Mouse (Mus musculus) erythroblast, adult 5-6 weeks (primary cell): Measurements from ENCODE around the gene Kctd19. TPM values are rescaled to one million over a fixed set of nuclear protein-coding genes. Genes with fewer than 3 reads are reported as not detected.

ENCODE experiments used
- ATAC-seq: replicated peaks from 2 replicates; pipeline ENCODE4 v1.8.0; 2016; ENCODE audit warnings: moderate number of reproducible peaks, mild to moderate bottlenecking, moderate TSS enrichment, inconsistent platforms; ENCODE audit not compliant: poor library complexity, low FRiP score, severe bottlenecking
- total RNA-seq, 2 experiments: library from RNA; stranded (forward) in 1 of 2; stranded (reverse) in 1 of 2; fragments of 150-400 nt in 1 of 2; fragments of 200-764, 138-1000 nt in 1 of 2; gene quantifications; 2 replicates each; pipeline versions ENCODE4 v1.2.3 to v1.2.4; 2015 to 2017; ENCODE audit warnings: low replicate concordance in 2 of 2

The Kctd19 gene
- not detected in 2 replicates for total RNA-seq (2015; ENCODE audit: low replicate concordance)
- total RNA-seq (2017; ENCODE audit: low replicate concordance) = not detected in 2 replicates

- ATAC-seq = peak; percentile 62
These were observed at the start of gene Kctd19, which contains the start of gene Lrrc36 for GRCm38 (mm10) chr8:105413391-105413790. Kctd19 (minus strand) TSS chr8:105413502. Lrrc36 (plus strand) TSS chr8:105413571.

GRCm38 (mm10) chr8:105461085-105461803 is 47.9 kb upstream of the Kctd19 start:
- ATAC-seq = no peak

GRCm38 (mm10) chr8:105455218-105455617 is 41.9 kb upstream of the Kctd19 start:
- peak; percentile 41; the same call in 1 of the 2 replicates for ATAC-seq

GRCm38 (mm10) chr8:105454088-105454487 is 40.8 kb upstream of the Kctd19 start:
- peak; percentile 65; the same call in 1 of the 2 replicates for ATAC-seq

GRCm38 (mm10) chr8:105453296-105453695 is 40.0 kb upstream of the Kctd19 start:
- no peak for ATAC-seq

- ATAC-seq = no peak
These were observed 38.8 kb upstream of the Kctd19 start for GRCm38 (mm10) chr8:105451903-105452603.

- no peak for ATAC-seq
These were observed 37.7 kb upstream of the Kctd19 start for GRCm38 (mm10) chr8:105450977-105451376.

GRCm38 (mm10) chr8:105448596-105448995 is 35.3 kb upstream of the Kctd19 start:
- peak; percentile 86 for ATAC-seq

- peak; percentile 80 for ATAC-seq
These were observed 34.9 kb upstream of the Kctd19 start for GRCm38 (mm10) chr8:105448188-105448587.

GRCm38 (mm10) chr8:105446127-105446552 is 32.8 kb upstream of the Kctd19 start:
- ATAC-seq = no peak

- no peak for ATAC-seq
These were observed 32.2 kb upstream of the Kctd19 start for GRCm38 (mm10) chr8:105445296-105446126.

- no peak for ATAC-seq
These were observed 29.4 kb upstream of the Kctd19 start for GRCm38 (mm10) chr8:105442661-105443060.

GRCm38 (mm10) chr8:105441433-105441832 is 28.1 kb upstream of the Kctd19 start:
- 0 out of 2 replicates have a peak, but pooled peaks have one; percentile 41 for ATAC-seq

- ATAC-seq = peak; percentile 80
These were observed 25.6 kb upstream of the Kctd19 start for GRCm38 (mm10) chr8:105438865-105439264.

- no peak for ATAC-seq
These were observed 23.9 kb upstream of the Kctd19 start for GRCm38 (mm10) chr8:105437078-105437748.

GRCm38 (mm10) chr8:105436218-105436617 is 22.9 kb upstream of the Kctd19 start:
- no peak for ATAC-seq

GRCm38 (mm10) chr8:105434136-105434535 is 20.8 kb upstream of the Kctd19 start:
- no peak for ATAC-seq

- ATAC-seq = no peak
These were observed 20.2 kb upstream of the Kctd19 start for GRCm38 (mm10) chr8:105433511-105433910.

- no peak for ATAC-seq
These were observed 19.7 kb upstream of the Kctd19 start for GRCm38 (mm10) chr8:105433021-105433420.
